Mouse (Mus musculus) liver, postnatal 0 days (tissue): Measurements from ENCODE around the gene Ywhaq. TPM values are rescaled to one million over a fixed set of nuclear protein-coding genes. Genes with fewer than 3 reads are reported as not detected.

ENCODE experiments used
- ATAC-seq: fragments of 200-750 bp; cut with Nextera tagmentation; 2 replicates; pipeline ENCODE4 v1.8.0; 2017; ENCODE audit warnings: mild to moderate bottlenecking, moderate library complexity
- DNase-seq: peaks from one replicate; pipeline ENCODE4 v3.0.0-alpha.2; 2016
- H3K27ac ChIP-seq: fragments of 300-500 bp; sonication (generic); 2 replicates; pipeline ENCODE4 v1.5.1; 2014; ENCODE audit warnings: antibody characterized with exemption, moderate library complexity, mild to moderate bottlenecking, low read depth
- H3K27me3 ChIP-seq: fragments of 300-500 bp; sonication (generic); 2 replicates; pipeline ENCODE4 v1.6.1; 2014; ENCODE audit warnings: low read length, control low read depth, mixed read lengths; ENCODE audit not compliant: insufficient read depth
- H3K36me3 ChIP-seq: fragments of 300-500 bp; sonication (generic); replicated peaks from 2 replicates; pipeline ENCODE4 v1.6.1; 2014; ENCODE audit warnings: mild to moderate bottlenecking, control low read depth, low read length, moderate library complexity, mixed read lengths; ENCODE audit not compliant: insufficient read depth
- H3K4me1 ChIP-seq: fragments of 300-500 bp; sonication (generic); 2 replicates; pipeline ENCODE4 v1.6.1; 2014; ENCODE audit warnings: antibody characterized with exemption, mild to moderate bottlenecking, control low read depth; ENCODE audit not compliant: insufficient read depth
- H3K4me2 ChIP-seq: fragments of 300-500 bp; sonication (generic); 2 replicates; pipeline ENCODE4 v1.6.1; 2014; ENCODE audit warnings: low read depth, mild to moderate bottlenecking, low read length, moderate library complexity, mixed read lengths
- H3K4me3 ChIP-seq: fragments of 300-500 bp; sonication (generic); 2 replicates; pipeline ENCODE4 v1.5.1; 2014; ENCODE audit warnings: low read depth, low read length
- H3K9ac ChIP-seq: fragments of 300-500 bp; sonication (generic); replicated peaks from 2 replicates; pipeline ENCODE4 v1.6.1; 2014; ENCODE audit warnings: mild to moderate bottlenecking, moderate library complexity
- H3K9me3 ChIP-seq: fragments of 300-500 bp; sonication (generic); 2 replicates; pipeline ENCODE4 v1.6.1; 2016; ENCODE audit warnings: mild to moderate bottlenecking, control low read depth, low read length, mixed read lengths
- CTCF ChIP-seq: sonication (generic); IDR thresholded peaks from 2 replicates; pipeline ENCODE4 v1.5.1; 2016; ENCODE audit warnings: antibody characterized with exemption, low read depth
- EP300 ChIP-seq: IDR thresholded peaks from 2 replicates; pipeline ENCODE4 v1.6.1; 2016; ENCODE audit warnings: antibody characterized with exemption, low read depth, mild to moderate bottlenecking
- WGBS: fragments of 180-500 bp; shearing (Covaris S2); extraction: QIAGEN DNeasy Blood & Tissue Kit; methylation state at CpG from one replicate; pipeline ENCODE4 v1.1.7; 2014; ENCODE audit not compliant: insufficient replicate concordance; 5-methylcytosine and 5-hydroxymethylcytosine counted together
- polyA plus RNA-seq: library from polyadenylated mRNA; unstranded; fragments of >200 nt; fragmentation: Nextera tagmentation; extraction: Ambion mirVana; gene quantifications from 2 replicates; pipeline ENCODE4 v1.2.1, GENCODE M21; 2015

Gene Ywhaq
- polyA plus RNA-seq, 1 experiment from 2014 or later = 120 TPM

- Histone ChIP-seq H3K4me1 (peaks cover 29% of the 10 kb centered on the region), H3K9me3 (0 out of 2 replicates have a peak, but pooled peaks cover 4% of the 10 kb centered on the region), H3K4me2 (peak overlapping the region; percentile 93), H3K9ac (peak overlapping the region; percentile 61), H3K27ac (peak overlapping the region; percentile 99; the same call in 1 of the 2 replicates), H3K4me3 (peak overlapping the region; percentile 95), H3K36me3 (peaks cover 11% of the 10 kb centered on the region), H3K27me3 (no peaks in the 10 kb centered on the region)
- ATAC-seq (no peak), DNase-seq (no peak)
- TF ChIP-seq CTCF (no peak), EP300 (no peak)
- WGBS = 5% methylated on average over 10 of the region's 10 CpGs
Measured at GRCm38 (mm10) chr12:21418083-21418482, 646 bp upstream of the Ywhaq start.

- Histone ChIP-seq H3K27me3 (no peaks in the 10 kb centered on the region), H3K36me3 (peaks cover 22% of the 10 kb centered on the region), H3K4me3 (peak overlapping the region; percentile 95), H3K9ac (peak overlapping the region; percentile 90), H3K4me1 (peaks cover 29% of the 10 kb centered on the region), H3K9me3 (0 out of 2 replicates have a peak, but pooled peaks cover 5% of the 10 kb centered on the region), H3K27ac (peak overlapping the region; percentile 65), H3K4me2 (peak overlapping the region; percentile 93)
- ATAC-seq (no peak), DNase-seq (peak; percentile 26)
- 0% methylated on average over 13 of the region's 15 CpGs for WGBS
- no peak for TF ChIP-seq CTCF
- TF ChIP-seq EP300 = no peak
Measured at GRCm38 (mm10) chr12:21416506-21416905, 931 bp downstream of the Ywhaq start.

DNA sequence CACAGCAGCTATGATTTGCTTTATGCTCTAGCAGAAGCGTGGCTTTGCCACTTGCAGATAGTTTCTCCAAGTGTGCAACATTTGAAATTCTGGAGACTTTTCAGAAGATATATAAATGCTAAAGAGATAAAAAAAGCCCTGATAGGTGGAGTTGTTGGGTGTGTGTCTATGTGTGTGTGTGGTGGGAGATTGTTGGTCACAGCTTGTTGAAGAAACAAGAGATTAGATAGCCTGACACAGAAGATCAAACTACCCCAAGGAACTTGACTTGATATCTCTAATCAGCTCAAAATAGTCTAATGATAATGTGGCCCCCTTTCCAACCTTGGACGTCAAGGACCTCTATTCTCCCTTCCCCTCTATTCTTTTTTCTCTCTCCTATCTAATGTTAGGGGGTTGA is 6.8 kb downstream of the Ywhaq start:
- H3K36me3 ChIP-seq = peaks cover 25% of the 10 kb centered on the region
- TF ChIP-seq EP300 = no peak
- no peak for TF ChIP-seq CTCF
- no peak for ATAC-seq
- no peak overlapping the region for H3K4me2 ChIP-seq
- peaks cover 14% of the 10 kb centered on the region for H3K4me1 ChIP-seq
- no peaks in the 10 kb centered on the region for H3K27me3 ChIP-seq
- no peak overlapping the region for H3K4me3 ChIP-seq
- no peak overlapping the region for H3K27ac ChIP-seq
- DNase-seq = no peak
- WGBS = 60% methylated on average over 2 of the region's 2 CpGs
- 0 out of 2 replicates have a peak, but pooled peaks cover 5% of the 10 kb centered on the region for H3K9me3 ChIP-seq
- no peak overlapping the region for H3K9ac ChIP-seq

DNA sequence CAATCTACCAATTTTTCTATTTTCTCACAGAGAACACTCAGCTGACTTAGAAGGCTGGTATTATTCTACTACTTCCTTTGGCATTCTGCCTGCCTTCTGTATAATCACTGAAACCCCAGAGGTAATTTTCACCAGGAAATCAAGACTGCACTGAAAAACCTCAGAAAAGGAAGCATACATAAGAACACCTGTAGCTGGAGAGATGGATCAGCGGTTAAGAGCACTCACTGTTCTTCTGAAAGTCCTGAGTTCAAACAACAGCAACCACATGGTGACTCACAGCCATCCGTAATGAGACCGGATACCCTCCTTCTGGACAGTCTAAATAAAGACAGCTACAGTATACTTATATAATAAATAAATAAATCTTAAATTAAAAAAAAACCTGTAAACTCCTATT is 7.8 kb downstream of the Ywhaq start:
- no peak overlapping the region for H3K27ac ChIP-seq
- H3K4me3 ChIP-seq = no peak overlapping the region
- ATAC-seq (no peak), DNase-seq (no peak)
- H3K9ac ChIP-seq = no peak overlapping the region
- H3K4me2 ChIP-seq = no peak overlapping the region
- WGBS = 93% methylated on average over 3 of the region's 3 CpGs
- TF ChIP-seq CTCF (no peak), EP300 (no peak)
- H3K4me1 ChIP-seq = peaks cover 4% of the 10 kb centered on the region
- H3K36me3 ChIP-seq = peaks cover 19% of the 10 kb centered on the region; the same call in 1 of the 2 replicates
- 0 out of 2 replicates have a peak, but pooled peaks cover 5% of the 10 kb centered on the region for H3K9me3 ChIP-seq
- no peaks in the 10 kb centered on the region for H3K27me3 ChIP-seq

DNA sequence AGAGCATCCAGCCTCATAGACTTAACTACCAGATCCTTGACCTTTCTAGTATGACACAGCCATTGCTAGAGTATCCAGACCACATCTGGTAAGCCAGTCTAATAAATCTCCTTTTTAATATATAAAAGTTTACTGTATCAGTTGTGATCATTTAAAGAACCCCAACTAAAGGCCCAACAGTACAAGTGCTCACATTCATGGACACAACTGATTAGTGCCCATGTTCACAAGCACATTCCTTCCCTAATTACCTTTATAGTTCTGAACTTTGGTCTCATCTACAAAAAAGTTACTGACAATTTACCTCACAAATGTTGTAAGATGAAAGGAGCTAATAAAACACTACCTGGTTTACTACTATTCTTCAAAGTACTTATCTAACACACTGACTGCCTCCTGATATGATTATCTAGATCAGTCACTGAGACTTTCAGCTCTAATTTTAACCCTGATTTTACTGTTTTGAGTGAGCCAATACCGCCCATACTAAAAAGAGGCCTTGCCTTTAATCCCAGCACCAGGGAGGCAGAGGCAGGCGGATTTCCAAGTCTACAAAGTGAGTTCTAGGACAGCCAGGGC is 8.6 kb downstream of the Ywhaq start:
- ATAC-seq (no peak), DNase-seq (no peak)
- Histone ChIP-seq H3K4me2 (no peak overlapping the region), H3K36me3 (peaks cover 19% of the 10 kb centered on the region; the same call in 1 of the 2 replicates), H3K9ac (no peak overlapping the region), H3K27ac (no peak overlapping the region), H3K4me1 (no peaks in the 10 kb centered on the region), H3K4me3 (no peak overlapping the region), H3K9me3 (0 out of 2 replicates have a peak, but pooled peaks cover 5% of the 10 kb centered on the region), H3K27me3 (no peaks in the 10 kb centered on the region)
- TF ChIP-seq EP300 = no peak
- no peak for TF ChIP-seq CTCF
- 89% methylated on average over 2 of the region's 2 CpGs for WGBS

DNA sequence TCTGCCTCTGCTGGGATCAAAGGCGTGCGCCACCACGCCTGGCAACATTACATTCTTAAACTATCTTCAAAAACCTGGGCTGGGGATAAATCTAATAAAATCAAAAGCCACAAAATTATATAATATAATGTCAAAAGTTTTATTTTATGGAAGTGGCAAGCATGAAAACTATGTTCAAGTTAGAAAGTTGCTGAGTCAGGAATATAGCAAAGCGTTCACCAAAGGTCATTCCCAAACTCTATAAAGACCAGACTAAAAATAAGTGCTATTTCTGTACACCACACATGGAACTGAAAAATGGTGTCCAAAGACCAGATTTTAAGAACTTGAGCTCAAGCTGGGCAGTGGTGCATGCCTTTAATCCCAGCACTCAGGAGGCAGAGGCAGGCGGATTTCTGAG is 14.7 kb downstream of the Ywhaq start:
- Histone ChIP-seq H3K4me1 (no peaks in the 10 kb centered on the region), H3K9ac (no peak overlapping the region), H3K27me3 (no peaks in the 10 kb centered on the region), H3K4me3 (no peak overlapping the region), H3K27ac (no peak overlapping the region), H3K4me2 (no peak overlapping the region), H3K36me3 (peaks cover 11% of the 10 kb centered on the region), H3K9me3 (no peaks in the 10 kb centered on the region)
- DNase-seq = no peak
- WGBS = 94% methylated on average over 5 of the region's 5 CpGs
- TF ChIP-seq CTCF (no peak), EP300 (no peak)
- no peak for ATAC-seq
